Mouse (Mus musculus) limb, embryonic 15.5 days (tissue): ENCODE measurements around the gene A730009L09Rik. TPM values are rescaled to one million over a fixed set of nuclear protein-coding genes. Genes with fewer than 3 reads are reported as not detected.

Experiments
- ATAC-seq: fragments of 200-750 bp; cut with Nextera tagmentation; 2 replicates; pipeline ENCODE4 v1.8.0; 2017; ENCODE audit warnings: low read depth, moderate TSS enrichment; ENCODE audit not compliant: insufficient number of reproducible peaks, low FRiP score, low TSS enrichment
- H3K27ac ChIP-seq: fragments of 300-500 bp; sonication (generic); 2 replicates; pipeline ENCODE4 v1.5.1; 2015; ENCODE audit warnings: moderate library complexity, mild to moderate bottlenecking, inconsistent platforms
- H3K27me3 ChIP-seq: fragments of 300-500 bp; sonication (generic); 2 replicates; pipeline ENCODE4 v1.6.1; 2015; ENCODE audit warnings: inconsistent platforms
- H3K36me3 ChIP-seq: fragments of 300-500 bp; sonication (generic); 2 replicates; pipeline ENCODE4 v1.6.1; 2015; ENCODE audit warnings: inconsistent platforms
- H3K4me1 ChIP-seq: fragments of 300-500 bp; sonication (generic); 2 replicates; pipeline ENCODE4 v1.6.1; 2015; ENCODE audit warnings: inconsistent platforms
- H3K4me2 ChIP-seq: fragments of 300-500 bp; sonication (generic); 2 replicates; pipeline ENCODE4 v1.6.1; 2015; ENCODE audit warnings: mild to moderate bottlenecking, inconsistent platforms
- H3K4me3 ChIP-seq: fragments of 300-500 bp; sonication (generic); 2 replicates; pipeline ENCODE4 v1.5.1; 2015; ENCODE audit warnings: mild to moderate bottlenecking, inconsistent platforms
- H3K9ac ChIP-seq: fragments of 300-500 bp; sonication (generic); 2 replicates; pipeline ENCODE4 v1.6.1; 2015; ENCODE audit warnings: inconsistent platforms
- H3K9me3 ChIP-seq: fragments of 300-500 bp; sonication (generic); 2 replicates; pipeline ENCODE4 v1.6.1; 2016; ENCODE audit warnings: inconsistent platforms
- WGBS: fragments of 180-500 bp; shearing (Covaris S2); methylation state at CpG from one replicate; pipeline ENCODE4 v1.1.7; 2015; 5-methylcytosine and 5-hydroxymethylcytosine counted together
- polyA plus RNA-seq: library from polyadenylated mRNA; unstranded; fragments of >200 nt; fragmentation: Nextera tagmentation; extraction: Ambion mirVana; gene quantifications from 2 replicates; pipeline ENCODE4 v1.2.1, GENCODE M21; 2015

Gene A730009L09Rik
- not detected in 2 replicates for polyA plus RNA-seq

DNA sequence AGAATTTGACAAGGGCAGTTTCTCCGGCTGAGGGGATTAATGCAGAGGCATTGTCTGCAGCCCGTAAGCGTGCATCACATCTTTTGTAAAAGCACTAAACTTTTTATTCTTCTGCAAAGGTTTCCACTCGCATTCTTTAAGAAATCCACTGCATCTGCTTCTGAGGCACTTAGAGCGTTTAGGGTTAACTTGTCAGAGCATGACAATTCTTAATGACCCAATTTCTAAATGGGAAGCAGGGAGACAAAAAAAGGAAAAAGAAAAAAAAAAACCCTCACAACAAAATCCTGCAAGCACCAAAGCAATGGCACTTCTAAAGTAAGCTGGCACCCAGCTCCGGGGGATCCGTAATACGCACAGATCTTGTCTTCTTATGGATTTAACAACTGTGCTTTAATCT, at the start of gene A730009L09Rik:
Gene A730009L09Rik (plus strand): TSS at position 301 of the 400 bp plus-strand sequence.
- Histone ChIP-seq H3K36me3 (no peaks in the 10 kb centered on the region), H3K4me3 (no peak within 1 kb of the TSS), H3K9ac (no peak within 1 kb of the TSS), H3K4me1 (no peaks in the 10 kb centered on the region), H3K9me3 (no peaks in the 10 kb centered on the region), H3K4me2 (no peak within 1 kb of the TSS), H3K27me3 (no peaks in the 10 kb centered on the region), H3K27ac (no peak within 1 kb of the TSS)
- no peak for ATAC-seq
- WGBS, result 79% methylated on average over 8 of the region's 8 CpGs

DNA sequence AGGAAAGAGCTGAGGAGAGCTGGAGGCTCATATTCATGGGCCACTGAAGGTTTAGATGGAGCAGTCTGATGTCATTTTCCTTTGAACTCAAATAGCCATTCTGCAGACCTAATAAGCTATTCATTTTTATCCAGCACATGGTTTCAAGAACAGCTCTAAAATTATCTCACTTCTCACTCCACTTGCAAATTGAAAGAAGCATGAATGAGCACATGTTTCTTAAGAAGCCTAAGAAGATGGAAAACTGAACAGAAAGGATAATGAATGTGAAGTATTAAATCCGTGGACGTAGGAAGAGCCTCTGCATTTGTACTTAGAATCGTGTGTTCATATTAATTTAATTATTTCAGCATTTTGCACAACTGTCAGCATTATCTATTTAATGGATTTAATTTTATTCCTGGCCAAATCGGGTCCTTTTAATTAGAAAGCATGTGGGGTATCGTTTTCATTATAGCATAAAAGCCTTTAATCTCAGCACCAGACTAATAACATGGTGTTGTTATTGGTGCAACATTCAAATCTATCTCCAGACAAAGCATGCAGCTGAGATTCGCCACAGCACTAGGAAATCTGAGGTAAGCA, 49.2 kb upstream of the A730009L09Rik start:
- Histone ChIP-seq H3K4me2 (no peak overlapping the region), H3K4me1 (no peaks in the 10 kb centered on the region), H3K9ac (no peak overlapping the region), H3K9me3 (no peaks in the 10 kb centered on the region), H3K4me3 (no peak overlapping the region), H3K27ac (no peak overlapping the region), H3K27me3 (no peaks in the 10 kb centered on the region), H3K36me3 (no peaks in the 10 kb centered on the region)
- WGBS, result 67% methylated on average over 6 of the region's 6 CpGs
- no peak for ATAC-seq

DNA sequence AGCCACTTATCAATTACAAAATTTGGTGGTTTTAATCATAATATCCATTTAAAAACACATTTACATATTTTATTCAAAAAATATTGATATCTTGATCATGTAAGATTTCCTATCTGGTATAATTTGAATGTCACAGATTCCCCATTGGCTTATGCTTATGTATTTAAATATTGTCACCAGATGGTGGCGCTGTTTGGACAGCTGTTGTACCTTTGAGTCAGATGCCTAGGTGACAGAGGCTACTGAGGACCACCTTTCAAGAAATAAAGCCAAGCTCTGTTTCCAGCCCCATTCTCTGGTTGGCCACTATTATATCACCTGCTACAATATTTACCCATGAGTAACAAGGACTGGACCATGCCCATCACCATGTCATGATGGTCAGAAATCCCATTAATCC, 46.0 kb upstream of the A730009L09Rik start:
- H3K9ac ChIP-seq, result no peak overlapping the region
- WGBS, result 28% methylated on average over 1 of the region's 1 CpGs
- no peak for ATAC-seq
- H3K9me3 ChIP-seq, result no peaks in the 10 kb centered on the region
- H3K27ac ChIP-seq, result no peak overlapping the region
- H3K4me3 ChIP-seq, result no peak overlapping the region
- no peak overlapping the region for H3K4me2 ChIP-seq
- H3K36me3 ChIP-seq, result no peaks in the 10 kb centered on the region
- no peaks in the 10 kb centered on the region for H3K27me3 ChIP-seq
- no peaks in the 10 kb centered on the region for H3K4me1 ChIP-seq

DNA sequence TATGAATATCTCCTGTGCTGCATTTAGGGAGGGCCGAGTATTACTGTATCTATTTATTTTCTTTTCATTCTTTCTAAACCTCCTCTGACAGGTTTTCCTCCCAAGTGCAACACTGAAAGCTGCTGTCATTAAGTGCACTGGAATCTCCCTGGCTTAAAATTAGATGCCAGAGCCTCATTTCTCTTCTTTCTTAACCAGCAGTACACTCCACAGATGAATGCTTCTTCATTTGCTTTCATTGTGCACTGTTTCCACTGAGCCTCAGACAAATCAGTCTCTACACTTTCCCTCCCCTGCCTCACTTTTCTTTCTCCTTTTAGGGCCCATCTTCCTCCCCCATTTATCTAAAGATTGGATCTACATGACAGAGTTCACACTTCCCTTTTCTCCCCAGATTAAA, 44.9 kb upstream of the A730009L09Rik start:
- ATAC-seq, result no peak
- H3K4me3 ChIP-seq, result no peak overlapping the region
- no peaks in the 10 kb centered on the region for H3K27me3 ChIP-seq
- no peaks in the 10 kb centered on the region for H3K36me3 ChIP-seq
- H3K4me2 ChIP-seq, result no peak overlapping the region
- no peaks in the 10 kb centered on the region for H3K4me1 ChIP-seq
- H3K9me3 ChIP-seq, result no peaks in the 10 kb centered on the region
- no peak overlapping the region for H3K9ac ChIP-seq
- H3K27ac ChIP-seq, result no peak overlapping the region
- WGBS, result 74% methylated on average over 1 of the region's 1 CpGs

DNA sequence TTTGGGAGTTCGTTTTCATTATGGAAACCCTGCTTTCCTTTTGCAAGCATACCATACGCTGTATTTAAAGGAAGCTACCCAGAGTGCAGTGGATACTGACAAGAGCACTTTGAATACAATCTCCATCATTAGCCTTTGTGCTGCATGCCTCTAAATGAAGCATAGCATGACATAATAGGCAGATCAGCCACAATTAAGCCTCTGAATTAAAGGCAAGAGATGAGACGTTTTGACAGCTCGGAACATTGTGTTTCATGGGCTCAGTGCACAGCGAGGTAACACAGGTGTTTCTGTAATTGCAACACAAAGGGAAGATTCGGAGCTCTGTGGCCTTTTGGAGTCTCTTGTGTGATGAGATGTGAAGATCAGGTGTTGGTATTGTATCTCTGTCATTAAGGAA, 41.5 kb upstream of the A730009L09Rik start:
- Histone ChIP-seq H3K4me2 (no peak overlapping the region), H3K9ac (no peak overlapping the region)
- 82% methylated on average over 6 of the region's 6 CpGs for WGBS

DNA sequence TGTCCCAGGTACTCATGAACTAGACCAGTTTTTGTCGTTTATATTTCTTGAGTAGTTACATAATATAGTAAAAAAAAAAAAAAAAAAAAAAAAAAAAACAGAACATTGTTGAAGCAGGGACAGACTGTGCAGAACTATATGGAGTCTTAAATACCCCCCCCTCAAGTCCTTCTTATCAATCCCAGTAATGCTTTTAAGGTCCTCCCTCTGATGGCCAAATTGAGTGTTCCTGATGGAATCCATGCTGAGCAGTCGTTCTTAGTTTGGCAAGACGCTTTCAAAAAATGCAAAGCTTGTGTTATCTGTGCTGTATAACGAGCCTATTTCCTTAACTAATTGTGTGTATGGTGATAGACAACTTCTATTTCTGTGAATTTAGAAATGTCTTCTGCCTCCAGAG, 40.2 kb upstream of the A730009L09Rik start:
- no peaks in the 10 kb centered on the region for H3K4me1 ChIP-seq
- 69% methylated on average over 4 of the region's 4 CpGs for WGBS
- no peak overlapping the region for H3K4me3 ChIP-seq
- no peaks in the 10 kb centered on the region for H3K27me3 ChIP-seq
- no peak overlapping the region for H3K27ac ChIP-seq
- ATAC-seq, result no peak
- no peaks in the 10 kb centered on the region for H3K9me3 ChIP-seq
- no peak overlapping the region for H3K9ac ChIP-seq
- H3K4me2 ChIP-seq, result no peak overlapping the region
- H3K36me3 ChIP-seq, result no peaks in the 10 kb centered on the region

More for the DNA sequence above, 41.5 kb upstream of the A730009L09Rik start:
- H3K27ac ChIP-seq, result no peak overlapping the region
- H3K36me3 ChIP-seq, result no peaks in the 10 kb centered on the region
- no peaks in the 10 kb centered on the region for H3K27me3 ChIP-seq
- no peaks in the 10 kb centered on the region for H3K4me1 ChIP-seq
- ATAC-seq, result no peak
- no peak overlapping the region for H3K4me3 ChIP-seq
- no peaks in the 10 kb centered on the region for H3K9me3 ChIP-seq

DNA sequence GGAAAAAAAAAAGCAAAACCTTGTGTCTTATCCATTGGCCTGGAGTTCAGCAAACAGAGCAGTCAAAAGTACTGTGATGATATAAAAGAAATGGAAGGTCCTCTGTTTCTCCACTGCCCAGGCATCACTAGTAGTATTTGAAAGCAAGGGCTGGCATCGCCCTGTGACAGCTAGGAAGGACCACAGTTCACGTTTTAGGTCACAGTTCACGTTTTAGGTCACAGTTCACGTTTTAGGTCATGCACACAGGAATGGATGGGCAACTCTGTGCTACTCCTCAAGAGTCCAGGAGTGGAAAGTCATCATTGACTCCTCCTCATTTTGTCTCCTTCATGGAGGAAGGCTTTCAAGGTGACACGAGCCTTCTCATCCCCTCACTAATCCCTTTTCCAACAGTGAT, 38.0 kb upstream of the A730009L09Rik start:
- H3K27ac ChIP-seq, result no peak overlapping the region

DNA sequence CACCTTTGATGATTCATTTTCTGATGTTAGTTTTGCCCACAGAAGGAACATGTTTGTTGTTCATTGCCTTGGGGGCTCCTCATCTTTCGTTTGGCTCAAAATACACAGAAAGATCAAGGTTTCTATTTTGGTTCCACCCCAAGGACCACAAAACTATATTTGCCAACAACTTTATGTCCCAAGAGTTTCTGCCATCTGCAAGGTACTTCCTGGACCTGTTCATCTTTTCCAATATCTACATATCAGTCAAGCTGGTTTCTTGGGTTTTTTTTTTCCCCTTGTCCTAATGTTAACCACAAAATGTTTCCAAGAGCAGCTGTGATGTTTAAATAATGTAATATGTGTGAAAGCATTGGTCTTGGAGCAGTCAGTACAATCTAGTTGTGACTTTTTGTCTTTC, 37.4 kb upstream of the A730009L09Rik start:
- Histone ChIP-seq H3K27me3 (no peaks in the 10 kb centered on the region), H3K4me1 (no peaks in the 10 kb centered on the region), H3K9me3 (no peaks in the 10 kb centered on the region), H3K4me3 (no peak overlapping the region), H3K9ac (no peak overlapping the region), H3K4me2 (no peak overlapping the region), H3K36me3 (no peaks in the 10 kb centered on the region), H3K27ac (no peak overlapping the region)
- 80% methylated on average over 1 of the region's 1 CpGs for WGBS
- no peak for ATAC-seq

More for the DNA sequence above, 38.0 kb upstream of the A730009L09Rik start:
- Histone ChIP-seq H3K9me3 (no peaks in the 10 kb centered on the region), H3K9ac (no peak overlapping the region), H3K36me3 (no peaks in the 10 kb centered on the region), H3K4me3 (no peak overlapping the region), H3K4me1 (no peaks in the 10 kb centered on the region), H3K27me3 (no peaks in the 10 kb centered on the region), H3K4me2 (no peak overlapping the region)
- 82% methylated on average over 5 of the region's 5 CpGs for WGBS
- no peak for ATAC-seq

DNA sequence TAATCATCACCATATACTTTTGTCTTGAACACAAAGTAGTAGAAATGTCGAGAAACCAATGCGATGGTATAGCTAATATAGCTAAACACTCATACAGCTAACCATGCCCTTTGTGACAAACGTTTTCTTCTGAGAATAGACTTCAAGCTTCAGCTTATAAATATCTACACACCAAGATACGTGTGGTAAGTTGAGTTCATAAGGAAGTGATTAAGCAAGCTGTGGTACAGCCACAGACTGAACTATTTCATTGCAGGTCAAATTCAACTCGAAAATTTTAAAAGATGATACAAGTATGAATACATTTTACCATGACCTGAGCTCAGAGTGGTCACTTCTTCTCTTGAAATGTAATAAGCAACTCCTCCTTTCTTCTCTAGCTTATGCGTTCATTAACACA, 37.0 kb upstream of the A730009L09Rik start:
- no peaks in the 10 kb centered on the region for H3K4me1 ChIP-seq
- WGBS, result 72% methylated on average over 6 of the region's 6 CpGs
- H3K27me3 ChIP-seq, result no peaks in the 10 kb centered on the region
- H3K4me3 ChIP-seq, result no peak overlapping the region
- H3K4me2 ChIP-seq, result no peak overlapping the region
- no peak for ATAC-seq
- no peaks in the 10 kb centered on the region for H3K36me3 ChIP-seq
- no peak overlapping the region for H3K9ac ChIP-seq
- no peaks in the 10 kb centered on the region for H3K9me3 ChIP-seq
- no peak overlapping the region for H3K27ac ChIP-seq

DNA sequence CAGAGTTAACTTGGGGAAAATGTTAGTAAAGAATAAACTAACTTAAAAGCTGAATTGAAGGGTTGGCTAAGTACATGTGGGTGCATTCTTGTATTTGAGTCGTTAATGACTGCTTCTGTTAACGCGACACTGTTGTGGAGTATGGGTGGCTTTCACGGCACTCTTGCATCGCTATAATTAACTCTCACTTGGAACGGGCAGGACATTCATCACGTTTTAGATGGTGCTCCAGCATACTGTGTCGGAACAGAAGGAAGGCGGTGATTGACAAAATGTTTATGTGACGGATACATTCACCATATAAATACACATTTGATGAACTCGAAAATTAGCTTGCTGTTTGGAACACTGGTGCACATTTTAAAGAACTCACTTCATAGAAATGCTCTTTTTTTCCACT, 29.0 kb upstream of the A730009L09Rik start:
- no peak overlapping the region for H3K4me2 ChIP-seq
- 52% methylated on average over 11 of the region's 11 CpGs for WGBS

DNA sequence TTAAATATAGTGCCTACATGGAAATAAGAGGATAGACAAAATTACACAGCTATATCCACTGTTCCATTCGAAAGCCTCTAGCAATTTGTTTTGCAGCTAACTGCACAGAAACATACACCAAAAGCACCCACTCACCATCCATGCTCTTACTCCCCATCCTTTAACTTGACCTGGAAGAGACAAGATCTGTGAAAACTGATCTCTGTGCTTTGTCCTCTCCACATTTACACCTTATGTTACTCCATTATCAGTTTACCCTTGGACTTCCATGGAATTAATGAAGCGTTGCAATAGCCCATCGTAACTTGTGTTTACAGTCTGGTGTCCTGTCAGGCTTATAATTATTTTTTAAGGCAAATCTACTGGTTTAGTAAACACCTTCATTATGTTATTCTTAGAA, 20.1 kb upstream of the A730009L09Rik start:
- no peaks in the 10 kb centered on the region for H3K4me1 ChIP-seq
- no peaks in the 10 kb centered on the region for H3K9me3 ChIP-seq
- H3K4me2 ChIP-seq, result no peak overlapping the region
- ATAC-seq, result no peak
- H3K4me3 ChIP-seq, result no peak overlapping the region
- no peak overlapping the region for H3K9ac ChIP-seq
- H3K27me3 ChIP-seq, result no peaks in the 10 kb centered on the region
- H3K27ac ChIP-seq, result no peak overlapping the region
- H3K36me3 ChIP-seq, result no peaks in the 10 kb centered on the region
- WGBS, result 85% methylated on average over 3 of the region's 3 CpGs

More for the DNA sequence above, 29.0 kb upstream of the A730009L09Rik start:
- ATAC-seq, result no peak
- Histone ChIP-seq H3K9me3 (no peaks in the 10 kb centered on the region), H3K27me3 (no peaks in the 10 kb centered on the region), H3K4me1 (no peaks in the 10 kb centered on the region), H3K9ac (no peak overlapping the region), H3K27ac (no peak overlapping the region), H3K4me3 (no peak overlapping the region), H3K36me3 (no peaks in the 10 kb centered on the region)

DNA sequence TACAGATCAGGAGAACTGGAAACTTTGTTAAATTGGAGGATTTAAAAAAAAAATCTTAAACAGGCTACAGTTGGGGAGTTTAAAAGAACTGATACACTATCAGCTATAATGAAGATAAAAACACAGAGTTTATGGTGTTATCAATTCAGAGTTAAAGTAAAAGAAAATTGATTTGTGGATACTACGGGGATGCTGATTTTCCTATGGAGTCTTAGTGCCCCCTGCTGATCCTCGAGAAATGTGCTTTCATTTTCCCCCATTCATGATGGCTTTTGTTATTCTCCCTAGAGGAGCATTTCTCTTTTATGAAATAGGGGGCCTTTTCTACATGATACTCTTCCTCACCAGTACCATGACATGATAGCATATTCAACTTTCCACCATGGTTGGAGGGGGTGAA, 19.5 kb upstream of the A730009L09Rik start:
- no peaks in the 10 kb centered on the region for H3K36me3 ChIP-seq
- no peak overlapping the region for H3K4me2 ChIP-seq
- no peaks in the 10 kb centered on the region for H3K4me1 ChIP-seq
- no peaks in the 10 kb centered on the region for H3K9me3 ChIP-seq
- no peak overlapping the region for H3K27ac ChIP-seq
- no peak overlapping the region for H3K9ac ChIP-seq
- no peak for ATAC-seq
- WGBS, result 36% methylated on average over 2 of the region's 2 CpGs
- no peaks in the 10 kb centered on the region for H3K27me3 ChIP-seq
- no peak overlapping the region for H3K4me3 ChIP-seq

DNA sequence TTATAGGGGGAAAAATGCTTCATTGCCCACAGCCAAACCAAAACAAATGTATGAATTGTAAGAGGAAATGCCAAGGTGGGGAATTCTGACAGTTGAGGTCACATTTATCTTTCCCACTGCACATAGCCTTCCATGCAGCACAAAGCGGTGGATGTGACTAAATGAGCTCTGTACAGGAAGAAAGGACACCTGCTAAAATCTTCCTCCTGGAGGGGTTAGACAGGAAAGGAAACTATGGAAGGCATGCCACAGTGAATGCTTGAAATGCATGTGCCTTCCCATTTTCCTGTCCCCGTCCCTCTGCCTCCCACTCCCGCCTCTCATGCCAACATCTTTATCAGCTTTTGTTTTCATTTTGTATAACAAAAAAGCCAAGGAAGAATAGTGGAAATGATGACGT, 7.2 kb upstream of the A730009L09Rik start:
- Histone ChIP-seq H3K27ac (no peak overlapping the region), H3K9ac (no peak overlapping the region), H3K4me3 (no peak overlapping the region), H3K4me1 (no peaks in the 10 kb centered on the region), H3K4me2 (no peak overlapping the region), H3K27me3 (no peaks in the 10 kb centered on the region), H3K9me3 (no peaks in the 10 kb centered on the region), H3K36me3 (no peaks in the 10 kb centered on the region)
- 68% methylated on average over 4 of the region's 4 CpGs for WGBS
- ATAC-seq, result no peak
